Mouse (Mus musculus): ENCODE data around the gene Itgb8.

Gene Itgb8

DNA sequence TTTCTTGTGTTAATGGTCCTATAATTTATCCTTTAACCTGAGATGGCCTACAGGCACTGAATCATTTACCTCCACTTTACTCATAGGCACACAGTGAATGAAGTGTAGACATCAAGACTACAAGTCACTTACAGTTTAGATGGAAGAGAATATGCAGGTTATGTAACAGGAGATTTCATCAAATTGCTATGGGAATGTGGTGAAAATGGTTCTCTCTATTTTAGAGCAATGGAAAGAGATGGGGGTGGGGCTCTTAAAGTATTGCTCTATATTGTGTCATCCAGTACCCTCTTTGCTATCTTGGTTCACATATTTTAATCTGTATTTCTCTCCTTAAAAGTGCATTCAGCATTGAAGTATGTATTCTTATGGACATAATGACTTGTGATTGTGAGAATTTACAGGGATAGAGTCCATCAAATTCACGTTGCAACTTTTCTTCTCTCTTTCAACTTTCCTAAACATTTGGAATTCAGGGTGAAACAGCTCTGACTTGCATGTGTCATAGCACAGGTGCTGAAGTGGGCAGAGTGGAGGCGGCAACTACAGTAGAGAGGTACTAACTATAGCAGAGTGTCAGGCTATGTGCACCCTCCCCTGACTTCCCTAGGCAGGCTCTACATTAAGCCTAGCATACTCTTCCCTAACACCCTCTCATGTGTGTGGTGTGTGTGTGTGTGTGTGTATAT lies 29.1 kb downstream of the Itgb8 start:
- peak; percentile 45 for DNase-seq (ENCODE audit: low spot score)

DNA sequence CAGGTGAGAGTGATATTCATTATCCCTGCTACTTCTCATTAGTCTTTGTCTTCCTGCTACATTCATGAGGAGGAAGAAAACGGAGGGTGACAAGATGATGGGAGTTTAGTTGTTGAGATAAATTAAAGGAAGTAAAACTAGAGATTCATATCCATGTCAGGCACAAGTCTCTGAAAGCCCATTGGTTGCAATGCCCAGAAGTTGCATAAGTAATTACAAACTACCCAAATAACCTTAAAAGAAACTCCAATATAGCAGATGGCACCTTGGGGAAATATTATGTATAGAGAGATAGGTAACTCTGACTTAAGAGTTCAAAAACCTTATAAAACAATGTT lies 31.2 kb downstream of the Itgb8 start:
- DNase-seq (ENCODE audit: low spot score): no peak

DNA sequence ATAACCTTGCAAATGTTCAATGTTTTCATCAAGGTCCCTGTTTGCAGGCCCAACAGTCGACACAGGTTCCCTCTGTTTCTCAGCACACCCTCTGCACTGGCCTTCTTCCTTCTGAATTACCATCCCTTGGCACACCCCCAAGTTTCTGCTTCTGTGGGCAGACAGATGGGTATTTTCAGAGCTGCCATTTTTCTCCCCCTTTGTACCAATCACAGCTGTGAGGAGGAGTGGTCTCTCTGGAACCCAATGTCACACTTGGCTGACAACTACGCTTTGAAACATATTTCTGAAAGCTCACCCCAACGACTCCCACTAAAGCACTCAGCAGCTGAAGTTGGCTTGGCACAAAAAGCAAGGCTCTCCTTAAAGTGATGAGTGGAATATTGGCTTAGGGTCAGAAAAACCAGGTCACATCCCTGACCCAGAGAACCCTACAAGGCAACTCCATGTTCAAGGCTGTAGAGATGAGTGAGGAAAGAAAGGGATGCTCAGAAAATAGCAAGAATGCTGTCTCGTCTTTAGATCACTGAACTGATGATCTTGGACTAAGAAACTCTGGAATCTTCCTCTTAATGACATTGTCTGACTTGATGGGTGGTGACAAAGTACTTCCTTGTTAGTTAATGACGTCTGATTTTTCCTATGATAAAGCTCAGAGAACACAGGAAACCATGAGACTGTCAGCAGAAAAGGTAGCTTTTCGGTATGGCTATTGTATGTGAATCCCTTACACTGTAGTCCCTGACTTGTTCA lies 31.7 kb downstream of the Itgb8 start:
- DNase-seq (ENCODE audit: low spot score): peak; percentile 32

DNA sequence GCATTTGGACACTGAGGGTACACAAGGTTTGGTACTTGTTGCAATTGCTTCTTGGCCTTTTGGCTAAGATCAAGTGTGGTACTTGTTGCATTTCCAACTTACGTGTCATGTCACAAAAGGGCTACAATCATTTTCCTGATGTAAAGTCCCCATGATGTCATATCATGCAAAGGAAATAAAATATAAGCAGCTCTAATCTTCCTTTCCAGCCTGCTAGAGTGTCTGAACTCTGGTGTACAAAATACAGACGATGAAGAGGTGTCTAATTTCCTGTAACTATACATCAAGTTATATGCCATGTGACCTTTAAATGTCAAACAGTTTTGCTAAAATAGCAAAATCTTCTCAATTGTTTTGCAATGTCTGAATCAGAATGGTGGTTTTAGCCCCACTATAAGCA lies 34.2 kb downstream of the Itgb8 start:
- no peak for DNase-seq (ENCODE audit: low spot score)

DNA sequence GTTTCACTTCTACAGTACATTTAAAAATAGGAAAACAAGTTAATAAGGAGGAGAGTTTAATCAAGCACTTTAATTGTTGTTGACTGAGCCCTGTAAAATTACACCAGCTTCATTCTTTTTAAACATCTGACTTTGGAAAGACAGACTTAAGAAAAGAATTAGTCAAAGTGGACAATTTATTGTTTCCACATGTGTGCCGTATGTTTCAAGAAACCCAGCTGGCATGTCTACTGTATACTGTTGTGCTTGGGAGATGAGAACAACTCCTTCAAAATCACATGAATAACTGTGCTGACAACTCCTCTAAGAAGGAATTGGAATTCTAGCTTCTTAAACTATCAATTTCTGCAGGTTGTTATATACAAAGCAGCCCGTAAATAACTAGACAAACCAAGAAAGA lies 35.8 kb downstream of the Itgb8 start:
- no peak for DNase-seq (ENCODE audit: low spot score)

DNA sequence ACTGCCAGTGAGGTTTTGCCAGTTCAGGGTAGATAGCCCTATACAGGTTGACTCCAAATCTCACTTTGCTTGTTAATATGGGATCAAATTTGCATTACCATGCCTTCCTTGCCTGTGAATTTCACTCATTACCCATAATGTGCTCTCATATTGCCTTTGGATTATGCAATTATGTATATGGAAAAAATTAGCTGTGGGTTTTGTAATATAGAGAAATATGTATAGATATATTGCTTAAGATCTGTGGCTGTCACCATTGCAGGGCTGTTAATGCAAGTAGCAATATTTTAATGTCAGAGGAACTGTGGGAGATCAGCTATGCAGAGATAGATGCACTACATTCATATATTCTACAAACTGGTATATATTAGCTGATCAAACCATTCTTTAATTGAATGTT lies 43.5 kb downstream of the Itgb8 start:
- DNase-seq (ENCODE audit: low spot score): no peak

DNA sequence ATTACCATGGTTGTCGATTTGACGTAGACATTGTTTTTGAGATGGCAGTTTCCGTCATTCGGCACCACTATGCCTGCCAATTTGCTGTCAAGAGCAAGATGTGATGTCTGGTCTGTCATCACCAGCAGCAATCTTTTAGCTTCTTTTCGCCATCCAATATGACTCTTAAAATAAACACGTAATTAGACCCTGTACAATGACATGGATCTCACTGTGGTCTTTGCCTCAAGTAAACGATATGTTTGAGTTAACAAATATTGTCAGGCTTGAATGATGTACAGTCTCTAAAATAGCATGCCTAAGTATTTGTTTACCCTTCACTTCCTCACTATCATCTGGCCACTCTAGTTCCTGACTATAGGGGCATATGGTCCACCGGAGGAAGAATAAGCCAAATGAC lies 48.8 kb downstream of the Itgb8 start:
- no peak for DNase-seq (ENCODE audit: low spot score)

DNA sequence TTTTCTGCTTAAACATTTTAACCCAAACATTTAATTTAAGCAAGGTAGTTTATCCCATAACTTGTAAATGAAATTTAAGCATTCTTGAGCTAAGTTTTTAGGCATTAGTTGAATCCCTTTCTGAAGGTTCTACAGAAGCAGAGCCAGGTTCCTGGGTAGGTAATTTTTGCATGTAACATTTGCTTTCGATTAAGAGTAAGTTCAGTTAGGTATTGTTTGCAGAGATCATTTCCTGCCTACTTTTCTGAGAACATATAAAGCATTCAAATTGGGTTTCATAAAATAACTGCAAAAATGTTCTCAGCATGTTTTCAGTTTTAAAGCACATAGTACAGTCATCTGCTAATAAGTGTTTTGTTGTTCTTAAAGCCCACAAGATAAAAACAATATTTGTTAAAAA lies 53.2 kb downstream of the Itgb8 start:
- DNase-seq (ENCODE audit: low spot score): no peak

DNA sequence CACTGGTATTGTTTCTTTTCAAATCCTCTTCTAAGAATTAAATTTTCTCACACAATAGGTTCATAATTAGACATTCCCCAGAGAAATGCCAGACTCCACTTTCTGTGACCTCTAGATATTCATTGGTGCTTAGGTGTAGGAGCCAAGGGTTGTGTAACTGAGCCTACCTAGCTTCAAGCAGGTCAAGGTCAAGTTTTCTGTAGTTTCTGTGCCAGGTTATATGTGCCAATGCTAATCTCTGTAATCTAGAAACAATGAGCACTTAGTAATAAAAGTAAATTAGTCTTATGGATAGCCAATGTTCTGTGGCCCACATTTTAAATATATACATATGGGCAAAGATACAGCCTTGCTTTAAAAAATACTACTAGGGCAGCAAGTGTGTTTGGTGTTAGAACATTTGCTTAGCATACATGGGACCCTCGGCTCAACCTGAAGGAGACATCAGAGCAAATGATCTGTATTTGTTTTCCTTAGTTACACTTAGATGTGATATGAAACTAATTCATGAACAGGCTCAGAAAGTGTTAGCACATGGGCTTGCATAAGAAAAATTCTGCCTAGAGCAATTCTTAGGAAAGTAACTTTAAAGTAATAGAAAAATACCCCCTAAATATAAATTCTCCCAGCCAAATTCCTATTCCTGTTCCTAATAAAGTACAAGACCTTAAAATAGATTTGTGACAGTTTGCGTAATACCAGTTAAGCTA lies 56.2 kb downstream of the Itgb8 start:
- DNase-seq (ENCODE audit: low spot score): no peak

DNA sequence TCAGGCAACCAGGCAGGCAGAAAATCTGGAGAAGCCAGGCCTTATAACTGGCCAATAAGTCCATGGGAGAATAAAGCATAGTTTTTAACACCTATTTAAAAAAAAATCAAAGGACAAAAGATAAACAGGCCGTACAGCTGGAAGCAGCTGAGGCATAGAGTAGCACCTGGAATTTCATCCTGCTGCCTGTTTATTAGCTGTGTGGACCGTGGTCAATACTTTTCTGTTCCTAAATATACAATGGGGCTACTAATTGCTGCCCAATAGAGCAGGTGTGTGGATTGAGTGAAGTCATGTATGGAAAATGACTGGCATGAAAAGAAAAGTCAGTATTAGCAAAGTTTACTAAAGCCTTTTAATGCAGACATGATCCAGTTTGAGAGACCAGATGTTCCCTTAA lies 62.6 kb downstream of the Itgb8 start:
- DNase-seq (ENCODE audit: low spot score): no peak

DNA sequence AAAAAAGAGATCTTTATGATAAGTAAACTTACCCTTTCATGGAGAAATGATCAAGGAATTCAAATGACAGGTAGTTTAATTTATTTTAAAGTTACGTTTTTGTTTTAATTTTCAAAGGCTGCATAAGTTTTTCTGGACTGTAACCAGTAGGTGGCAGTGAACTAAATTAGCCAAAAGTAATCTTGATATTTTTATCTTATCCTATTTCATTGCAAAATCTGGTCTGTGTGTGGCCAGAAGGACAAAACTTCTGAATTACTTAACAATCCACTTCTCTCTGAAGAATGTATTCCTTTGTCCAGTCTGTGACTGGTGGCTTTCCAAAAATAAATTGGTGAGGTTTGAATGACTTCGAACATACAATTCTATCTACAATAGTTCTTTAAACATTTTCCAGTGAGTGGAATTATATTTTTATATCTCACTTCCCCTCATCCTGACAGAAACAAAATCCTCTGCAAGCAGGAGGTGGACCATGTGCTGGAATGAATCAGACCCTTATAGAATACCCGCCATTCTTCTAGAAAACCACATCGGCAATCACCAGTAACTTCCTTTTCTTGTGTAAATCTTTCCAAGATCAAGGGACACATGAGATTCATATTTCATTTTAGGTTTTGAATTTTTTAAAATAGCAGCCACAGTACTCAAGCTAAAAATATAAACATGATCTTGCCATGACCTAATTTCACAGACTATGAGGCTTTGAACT lies 68.6 kb downstream of the Itgb8 start:
- no peak for DNase-seq (ENCODE audit: low spot score)

DNA sequence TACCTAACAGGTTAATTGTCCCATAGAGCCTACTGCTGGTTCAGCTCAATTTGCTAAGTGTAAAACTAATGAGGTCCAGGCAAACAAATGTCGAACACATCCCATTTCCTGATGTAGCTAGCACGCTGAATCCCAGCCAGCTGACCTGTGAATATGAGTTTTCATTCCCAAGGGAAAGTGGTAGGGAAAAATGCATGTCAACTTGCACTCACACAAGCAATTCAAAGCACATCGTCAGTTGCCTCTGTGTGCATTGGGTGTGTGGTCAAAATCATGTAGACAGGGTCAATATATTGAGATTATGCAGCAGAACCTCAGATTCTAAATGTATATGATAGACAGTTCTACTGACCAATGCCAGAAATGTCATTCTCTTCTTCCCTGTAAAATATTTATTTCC lies 69.5 kb downstream of the Itgb8 start:
- no peak for DNase-seq (ENCODE audit: low spot score)

DNA sequence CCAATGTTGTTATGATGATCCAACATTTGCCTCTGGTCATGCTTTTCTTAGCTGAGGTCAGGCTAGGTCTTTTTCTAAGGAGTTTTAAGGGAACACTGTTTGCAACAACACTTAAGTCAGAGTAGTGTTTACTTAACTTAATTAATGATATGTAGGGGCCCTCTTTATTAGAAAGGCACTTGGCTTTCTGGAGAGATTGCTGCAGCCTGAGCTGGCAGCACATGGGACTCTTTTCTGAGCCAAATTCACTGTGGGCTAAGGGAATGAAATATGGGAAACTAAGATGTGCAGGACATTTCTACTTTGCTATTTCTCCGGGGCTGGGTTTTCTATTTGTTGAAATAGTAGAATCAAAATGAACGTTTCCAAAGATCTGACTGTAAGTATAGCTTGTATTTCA lies 73.5 kb downstream of the Itgb8 start:
- no peak for DNase-seq (ENCODE audit: low spot score)

DNA sequence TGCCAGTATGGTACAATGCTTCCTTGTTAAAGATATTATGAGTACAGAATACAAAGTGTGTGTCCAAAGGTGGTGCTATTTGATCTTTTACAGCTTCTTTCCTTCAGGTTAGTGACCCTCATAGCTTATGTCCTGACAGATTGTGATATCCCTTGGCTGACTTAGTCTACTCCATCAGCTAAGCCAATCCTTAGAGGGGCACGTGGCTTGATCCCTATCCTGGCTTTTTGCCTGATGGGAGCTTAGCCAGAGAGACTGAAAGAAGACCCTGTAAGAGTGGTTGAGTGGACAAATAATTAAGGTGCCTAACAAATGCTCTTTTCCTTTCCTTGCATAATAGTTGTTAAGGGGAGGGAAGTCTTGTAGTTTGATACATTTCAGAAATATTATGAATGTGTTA lies 73.9 kb downstream of the Itgb8 start:
- DNase-seq (ENCODE audit: low spot score): no peak

DNA sequence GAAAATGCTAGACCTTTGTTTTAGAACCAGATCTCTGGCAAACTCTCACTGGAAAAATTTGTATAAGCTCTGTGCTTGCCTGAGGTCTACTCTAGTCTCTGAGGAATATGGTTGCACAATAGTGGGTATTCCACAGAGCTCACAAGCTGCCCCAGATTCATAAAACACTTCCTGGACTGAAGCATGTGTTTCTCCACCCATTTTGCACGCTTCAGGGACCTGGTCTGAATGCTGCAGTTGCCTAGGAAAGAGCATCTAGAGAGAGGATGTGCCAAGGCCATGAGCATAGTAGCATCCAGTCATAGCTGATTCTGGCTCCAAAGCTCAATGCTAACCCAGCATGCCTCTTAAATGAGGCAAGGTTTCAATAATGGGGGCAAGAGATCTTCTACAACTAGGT lies 74.4 kb downstream of the Itgb8 start:
- DNase-seq (ENCODE audit: low spot score): no peak

DNA sequence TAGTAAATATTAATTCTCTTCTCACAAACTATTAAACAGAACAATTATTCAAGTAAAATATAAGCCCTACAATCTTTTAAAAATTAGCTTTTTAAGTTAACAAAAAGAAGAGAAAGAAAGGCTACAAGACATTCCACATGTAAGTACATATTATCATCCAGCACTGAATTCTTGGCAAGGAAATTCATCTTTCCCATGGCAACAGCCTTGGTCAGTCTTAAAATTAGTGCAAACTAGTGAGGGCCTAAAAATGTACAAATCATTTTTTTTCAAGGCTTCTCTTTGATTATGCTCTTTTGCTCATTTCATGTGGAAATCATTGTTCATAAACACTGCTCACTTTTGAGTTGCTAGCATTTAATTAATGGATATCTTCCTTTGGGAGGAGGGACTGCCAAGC lies 77.8 kb downstream of the Itgb8 start:
- DNase-seq (ENCODE audit: low spot score): no peak

DNA sequence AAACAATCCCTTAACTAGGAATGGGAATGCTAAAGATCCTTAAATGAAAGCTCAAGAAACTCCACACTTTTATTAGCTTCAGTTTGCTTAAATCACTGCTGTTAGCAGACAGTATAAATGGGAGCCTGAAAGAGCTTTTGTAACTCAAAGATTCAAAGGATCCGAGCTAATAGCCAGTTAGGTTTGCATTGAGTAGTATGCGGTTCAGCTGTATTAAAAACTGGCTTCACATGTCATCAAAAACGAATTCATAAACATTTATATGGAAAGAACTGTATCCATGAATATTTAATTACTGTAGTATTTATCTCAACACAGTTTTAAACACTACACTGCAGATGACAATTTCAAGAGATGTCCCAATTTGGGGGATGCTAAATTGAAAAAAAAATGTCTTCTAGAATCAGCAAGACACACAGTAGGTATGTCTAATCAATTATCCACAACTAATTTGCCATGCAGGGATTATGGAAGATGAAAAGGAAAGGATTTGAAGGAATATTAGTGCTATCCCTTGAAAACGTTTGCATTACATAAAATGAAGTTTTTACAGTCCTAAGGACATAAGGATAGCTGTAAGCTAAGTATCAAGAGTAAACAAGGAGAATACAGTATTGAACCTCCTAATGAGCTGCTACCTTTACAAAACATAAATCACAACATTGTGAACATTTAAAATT lies 79.2 kb downstream of the Itgb8 start:
- DNase-seq (ENCODE audit: low spot score): no peak

DNA sequence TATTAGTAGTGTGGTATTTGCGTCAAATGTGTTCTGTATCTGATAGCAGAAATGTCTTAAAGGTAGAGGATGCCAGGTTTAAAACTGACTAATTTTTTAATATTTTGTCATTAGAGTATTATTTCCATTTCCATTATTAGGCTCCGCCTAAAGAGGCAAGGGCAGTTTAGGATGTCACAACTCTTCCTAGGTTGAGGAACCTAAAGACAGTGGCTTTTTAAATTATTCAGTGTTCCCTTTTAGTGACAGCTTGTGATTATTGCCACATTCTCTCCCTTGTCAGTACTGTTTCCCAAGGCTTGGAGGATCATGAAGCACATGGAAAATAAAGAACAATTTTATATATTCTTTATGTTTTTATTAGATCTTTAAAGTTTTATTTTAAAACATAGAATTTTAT lies 80.9 kb downstream of the Itgb8 start:
- no peak for DNase-seq (ENCODE audit: low spot score)

DNA sequence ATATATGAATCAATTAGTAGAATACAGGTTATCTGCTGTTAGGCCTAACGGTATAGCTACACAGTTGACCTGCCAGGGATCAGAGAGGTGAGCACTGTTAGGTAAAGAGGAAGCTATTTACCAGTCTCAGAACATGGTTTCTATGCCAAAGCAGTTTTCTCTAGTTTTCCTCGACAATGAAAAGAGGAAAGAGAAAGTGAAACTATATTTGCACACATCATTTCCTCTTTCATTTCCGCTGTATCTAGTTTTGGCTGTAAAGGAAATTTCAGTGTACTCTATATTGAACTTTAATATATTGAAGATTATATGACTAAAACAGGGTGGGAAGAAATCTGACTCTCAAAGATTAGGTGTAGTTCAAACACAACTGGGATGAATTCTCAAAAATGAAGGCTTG lies 81.5 kb downstream of the Itgb8 start:
- DNase-seq (ENCODE audit: low spot score): no peak

DNA sequence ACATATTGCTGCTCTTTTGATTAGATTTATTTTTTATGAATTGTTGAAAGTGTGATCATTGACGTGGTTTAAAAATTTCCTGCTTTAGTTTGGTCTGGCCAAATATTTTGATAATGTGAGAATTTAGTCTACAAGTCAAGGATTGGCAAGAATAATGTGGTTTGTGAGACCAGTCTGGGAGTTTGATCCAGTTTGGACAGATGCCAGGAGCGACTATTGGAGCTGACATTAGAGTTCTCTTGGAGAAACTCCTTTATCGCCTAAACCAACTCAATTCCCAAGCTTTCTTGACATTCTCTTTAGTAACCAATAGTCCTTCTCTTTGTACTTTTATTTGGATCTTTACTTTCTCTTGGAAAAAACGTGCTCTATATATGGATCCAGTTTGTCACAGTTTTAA lies 83.0 kb downstream of the Itgb8 start:
- no peak for DNase-seq (ENCODE audit: low spot score)

DNA sequence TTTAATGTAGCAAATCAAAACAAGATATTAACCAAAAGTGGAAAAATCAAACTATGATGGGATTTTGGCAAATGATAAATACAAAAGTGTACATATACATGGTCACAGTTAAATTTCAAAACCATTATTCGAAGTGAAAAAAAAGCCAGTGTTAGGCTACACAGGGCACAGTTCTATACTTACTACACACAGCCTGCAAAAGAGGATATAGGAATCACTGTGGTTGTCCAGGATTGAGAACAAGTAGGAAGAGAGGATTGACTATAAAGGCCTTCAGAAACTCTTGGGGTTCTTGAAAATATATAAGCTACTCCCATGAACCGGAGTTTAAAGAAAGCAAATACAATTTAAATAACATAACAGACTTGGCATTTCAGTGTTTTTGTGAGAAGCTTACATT lies 87.6 kb downstream of the Itgb8 start:
- DNase-seq (ENCODE audit: low spot score): no peak

DNA sequence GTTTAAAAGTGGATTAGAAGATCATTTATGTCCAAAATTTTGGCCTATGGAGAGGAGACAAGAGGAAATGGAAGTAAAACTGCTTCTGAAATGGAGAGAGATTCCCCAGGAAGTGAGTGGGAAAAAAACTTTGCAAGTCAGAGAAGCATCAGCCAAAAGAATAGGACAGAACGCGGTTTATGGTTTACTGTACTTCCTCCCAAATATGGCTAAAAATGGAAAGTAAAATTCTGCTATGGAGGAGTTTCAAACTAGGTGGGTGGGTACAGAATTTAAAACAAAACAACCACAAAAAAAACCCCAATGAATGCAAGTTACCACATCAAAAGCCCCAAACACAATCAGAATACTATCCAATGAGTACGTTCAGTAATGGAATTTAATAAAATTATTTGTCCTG lies 90.8 kb downstream of the Itgb8 start:
- DNase-seq (ENCODE audit: low spot score): no peak
